Mouse (Mus musculus): ENCODE results near the gene Sdccag8.

- TF ChIP-seq CTCF (IDR thresholded peaks at IDR 0.05; ENCODE audit: borderline replicate concordance, insufficient read depth, low read depth, low read length) (no peak), POLR2A (IDR thresholded peaks at IDR 0.05; ENCODE audit: borderline replicate concordance, insufficient read depth, low read length) (no peak)
These were observed 195.6 kb downstream of the Sdccag8 start for GRCm38 (mm10) chr1:177010041-177010440.

Data from cerebellum, adult 2 months (tissue).